Mouse (Mus musculus) heart, embryonic 13.5 days (tissue): ENCODE data around the gene Adrb1. TPM values are rescaled to one million over a fixed set of nuclear protein-coding genes. Genes with fewer than 3 reads are reported as not detected.

Source experiments
- ATAC-seq: fragments of 200-750 bp; cut with Nextera tagmentation; 2 replicates; pipeline ENCODE4 v1.8.0; 2017; ENCODE audit warnings: moderate TSS enrichment; ENCODE audit not compliant: insufficient number of reproducible peaks, low FRiP score, low TSS enrichment; ENCODE audit errors: extremely low read depth
- H3K27ac ChIP-seq: fragments of 300-500 bp; sonication (generic); replicated peaks from 2 replicates; pipeline ENCODE4 v1.5.1; 2015; ENCODE audit warnings: moderate library complexity, mild to moderate bottlenecking, inconsistent platforms
- H3K27me3 ChIP-seq: fragments of 300-500 bp; sonication (generic); replicated peaks from 2 replicates; pipeline ENCODE4 v1.6.1; 2015; ENCODE audit warnings: mild to moderate bottlenecking, inconsistent platforms
- H3K36me3 ChIP-seq: fragments of 300-500 bp; sonication (generic); 2 replicates; pipeline ENCODE4 v1.6.1; 2015; ENCODE audit warnings: mild to moderate bottlenecking, inconsistent platforms
- H3K4me1 ChIP-seq: fragments of 300-500 bp; sonication (generic); 2 replicates; pipeline ENCODE4 v1.6.1; 2015; ENCODE audit warnings: inconsistent platforms
- H3K4me2 ChIP-seq: fragments of 300-500 bp; sonication (generic); 2 replicates; pipeline ENCODE4 v1.6.1; 2015; ENCODE audit warnings: inconsistent platforms, mild to moderate bottlenecking, moderate library complexity
- H3K4me3 ChIP-seq: fragments of 300-500 bp; sonication (generic); 2 replicates; pipeline ENCODE4 v1.5.1; 2015; ENCODE audit warnings: moderate library complexity, mild to moderate bottlenecking, inconsistent platforms
- H3K9ac ChIP-seq: fragments of 300-500 bp; sonication (generic); 2 replicates; pipeline ENCODE4 v1.6.1; 2015; ENCODE audit warnings: inconsistent platforms, mild to moderate bottlenecking, moderate library complexity
- H3K9me3 ChIP-seq: fragments of 300-500 bp; sonication (generic); 2 replicates; pipeline ENCODE4 v1.6.1; 2016; ENCODE audit warnings: inconsistent platforms
- WGBS: fragments of 180-500 bp; shearing (Covaris S2); methylation state at CpG from one replicate; pipeline ENCODE4 v1.1.7; 2015; ENCODE audit warnings: mixed read lengths; 5-methylcytosine and 5-hydroxymethylcytosine counted together
- polyA plus RNA-seq: library from polyadenylated mRNA; unstranded; fragments of >200 nt; fragmentation: Nextera tagmentation; extraction: Ambion mirVana; gene quantifications from 2 replicates; pipeline ENCODE4 v1.2.1, GENCODE M21; 2015

The Adrb1 gene
- polyA plus RNA-seq, 1 experiment from 2014 or later = 3.0 TPM

DNA sequence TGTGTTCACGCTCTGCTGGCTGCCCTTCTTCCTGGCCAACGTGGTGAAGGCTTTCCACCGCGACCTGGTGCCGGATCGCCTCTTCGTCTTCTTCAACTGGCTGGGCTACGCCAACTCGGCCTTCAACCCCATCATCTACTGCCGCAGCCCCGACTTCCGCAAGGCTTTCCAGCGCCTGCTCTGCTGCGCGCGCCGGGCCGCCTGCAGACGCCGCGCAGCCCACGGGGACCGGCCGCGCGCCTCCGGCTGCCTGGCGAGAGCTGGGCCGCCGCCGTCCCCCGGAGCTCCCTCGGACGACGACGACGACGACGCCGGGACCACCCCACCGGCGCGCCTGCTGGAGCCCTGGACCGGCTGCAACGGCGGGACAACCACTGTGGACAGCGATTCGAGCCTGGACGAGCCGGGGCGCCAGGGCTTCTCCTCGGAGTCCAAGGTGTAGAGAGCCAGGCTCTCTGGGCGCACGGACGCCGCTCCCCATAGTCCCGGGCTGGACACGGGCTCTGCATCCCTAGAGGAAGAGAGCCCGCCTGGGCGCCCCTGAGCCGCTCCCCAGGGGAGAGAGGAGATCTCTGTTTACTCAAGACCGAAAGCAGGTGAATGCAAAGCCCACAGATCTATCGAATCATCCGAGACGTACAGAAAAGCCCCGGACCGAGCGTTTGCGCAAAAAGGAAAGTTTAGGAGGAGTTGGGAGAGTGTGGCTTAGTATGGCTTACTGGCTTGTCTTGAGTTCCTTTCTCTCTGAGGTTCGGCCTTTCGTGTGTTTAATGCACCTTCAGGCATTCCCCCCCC, 1.5 kb downstream of the Adrb1 start:
- H3K9me3 ChIP-seq = no peaks in the 10 kb centered on the region
- H3K4me1 ChIP-seq = peaks cover 68% of the 10 kb centered on the region
- no peak; the same call in 1 of the 2 replicates for ATAC-seq
- H3K27me3 ChIP-seq = peaks cover 53% of the 10 kb centered on the region
- peak overlapping the region; percentile 64 for H3K27ac ChIP-seq
- under 1% methylated on average over 71 of the region's 71 CpGs for WGBS
- peak overlapping the region; percentile 77 for H3K4me3 ChIP-seq
- H3K9ac ChIP-seq = peak overlapping the region; percentile 92
- H3K4me2 ChIP-seq = peak overlapping the region; percentile 93
- no peaks in the 10 kb centered on the region; the same call in 1 of the 2 replicates for H3K36me3 ChIP-seq

DNA sequence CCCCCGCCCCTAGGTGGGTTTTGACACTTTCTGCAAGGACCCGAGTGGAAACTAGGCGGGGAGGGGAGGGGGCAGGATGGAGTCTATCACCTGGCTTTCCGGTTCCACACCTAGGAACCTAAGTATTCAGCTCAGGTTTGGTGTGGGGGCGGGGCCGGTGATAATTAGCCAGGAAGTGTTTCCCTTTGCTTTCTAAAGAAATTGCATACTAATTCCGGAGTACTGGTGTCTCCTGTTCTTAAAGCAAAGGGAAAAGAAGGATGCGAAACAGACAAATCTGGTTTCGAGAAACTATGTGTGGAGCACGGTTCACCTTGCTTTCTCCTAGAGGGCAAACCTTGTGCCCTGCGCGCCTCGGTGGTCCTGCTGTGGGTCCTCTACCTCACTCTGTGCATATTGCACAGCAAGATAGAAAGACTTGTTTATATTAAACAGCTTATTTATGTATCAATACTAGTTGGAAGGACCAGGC, 2.2 kb downstream of the Adrb1 start:
- Histone ChIP-seq H3K36me3 (no peaks in the 10 kb centered on the region; the same call in 1 of the 2 replicates), H3K4me2 (peak overlapping the region; percentile 93), H3K9me3 (no peaks in the 10 kb centered on the region), H3K27me3 (peaks cover 49% of the 10 kb centered on the region), H3K4me1 (peaks cover 75% of the 10 kb centered on the region), H3K9ac (peak overlapping the region; percentile 92), H3K4me3 (peak overlapping the region; percentile 77), H3K27ac (peak overlapping the region; percentile 64)
- 4% methylated on average over 12 of the region's 13 CpGs for WGBS
- no peak for ATAC-seq

- Histone ChIP-seq H3K4me3 (peak overlapping the region; percentile 26), H3K4me1 (peaks cover 78% of the 10 kb centered on the region), H3K9ac (peak overlapping the region; percentile 54), H3K27me3 (peaks cover 24% of the 10 kb centered on the region), H3K4me2 (peak overlapping the region; percentile 93), H3K27ac (peak overlapping the region; percentile 86), H3K9me3 (no peaks in the 10 kb centered on the region), H3K36me3 (no peaks in the 10 kb centered on the region; the same call in 1 of the 2 replicates)
- WGBS = 35% methylated on average over 14 of the region's 14 CpGs
- ATAC-seq = no peak
Measured at GRCm38 (mm10) chr19:56727170-56727877, 5.3 kb downstream of the Adrb1 start.

DNA sequence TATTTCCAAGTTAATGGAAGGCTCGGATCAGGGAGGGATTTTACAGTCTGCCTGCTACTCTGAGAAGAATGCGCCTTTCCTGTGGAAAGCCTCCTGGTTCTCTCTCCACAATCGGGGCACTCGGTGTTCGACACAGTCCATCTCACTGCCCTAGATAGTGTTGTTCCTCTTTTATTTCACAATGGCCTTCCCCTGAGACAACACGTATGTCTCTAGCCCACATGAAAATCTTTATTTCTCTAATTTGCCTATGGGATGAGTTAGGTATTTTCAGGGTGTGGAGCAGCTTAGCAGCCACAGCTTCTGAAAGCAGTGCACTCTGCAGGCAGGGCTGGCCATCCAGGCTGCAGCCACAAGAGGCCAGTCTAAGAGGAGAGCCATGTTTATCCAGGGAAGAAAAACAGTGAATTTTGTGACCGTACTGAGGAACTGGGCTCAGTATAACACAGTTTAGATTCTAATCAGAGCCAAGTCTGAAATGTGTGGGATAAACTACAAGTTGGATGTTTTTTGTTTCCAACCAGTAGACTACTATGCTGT, 12.1 kb downstream of the Adrb1 start:
- H3K27ac ChIP-seq = no peak overlapping the region
- no peak overlapping the region for H3K4me3 ChIP-seq
- no peaks in the 10 kb centered on the region for H3K27me3 ChIP-seq
- WGBS = 58% methylated on average over 7 of the region's 7 CpGs
- no peak for ATAC-seq
- no peaks in the 10 kb centered on the region for H3K9me3 ChIP-seq
- peaks cover 32% of the 10 kb centered on the region for H3K4me1 ChIP-seq
- H3K36me3 ChIP-seq = no peaks in the 10 kb centered on the region
- no peak overlapping the region for H3K9ac ChIP-seq
- no peak overlapping the region for H3K4me2 ChIP-seq

GRCm38 (mm10) chr19:56735747-56736146, 13.7 kb downstream of the Adrb1 start:
- Histone ChIP-seq H3K27me3 (0 out of 2 replicates have a peak, but pooled peaks cover 3% of the 10 kb centered on the region), H3K4me3 (no peak overlapping the region), H3K4me2 (no peak overlapping the region), H3K9ac (no peak overlapping the region), H3K9me3 (no peaks in the 10 kb centered on the region), H3K36me3 (no peaks in the 10 kb centered on the region), H3K4me1 (peaks cover 21% of the 10 kb centered on the region), H3K27ac (peak overlapping the region; percentile 15; the same call in 1 of the 2 replicates)
- no peak for ATAC-seq
- 29% methylated on average over 4 of the region's 4 CpGs for WGBS

DNA sequence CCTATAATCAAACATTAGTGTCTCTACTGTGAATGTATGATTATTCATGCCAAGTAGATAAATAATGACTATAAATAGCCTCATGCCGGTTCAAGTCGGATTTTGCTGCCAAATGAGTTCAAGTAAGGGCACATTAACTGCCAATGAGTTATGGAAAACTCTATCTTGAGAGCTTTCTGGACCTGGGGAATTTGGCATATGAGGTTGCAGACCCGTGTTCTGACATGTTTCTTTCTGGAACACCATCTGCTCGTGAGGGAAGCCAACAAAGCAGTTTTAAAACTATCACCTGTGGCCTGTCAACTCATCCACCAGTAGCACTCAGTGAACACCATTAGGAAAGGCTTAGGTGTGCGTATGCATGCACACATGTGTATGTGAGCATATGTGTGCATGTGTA, 14.3 kb downstream of the Adrb1 start:
- no peak overlapping the region for H3K4me3 ChIP-seq
- H3K27ac ChIP-seq = peak overlapping the region; percentile 43; the same call in 1 of the 2 replicates
- H3K36me3 ChIP-seq = no peaks in the 10 kb centered on the region
- no peak for ATAC-seq
- H3K4me2 ChIP-seq = no peak overlapping the region
- peaks cover 20% of the 10 kb centered on the region for H3K4me1 ChIP-seq
- H3K27me3 ChIP-seq = 0 out of 2 replicates have a peak, but pooled peaks cover 3% of the 10 kb centered on the region
- no peaks in the 10 kb centered on the region for H3K9me3 ChIP-seq
- WGBS = 40% methylated on average over 5 of the region's 5 CpGs
- H3K9ac ChIP-seq = no peak overlapping the region

- WGBS = 71% methylated on average over 7 of the region's 7 CpGs
- ATAC-seq = no peak
- H3K27me3 ChIP-seq = no peaks in the 10 kb centered on the region
- H3K27ac ChIP-seq = no peak overlapping the region; the same call in 1 of the 2 replicates
- no peak overlapping the region for H3K4me3 ChIP-seq
- 0 out of 2 replicates have a peak overlapping the region, but pooled peaks have one; percentile 33 for H3K9ac ChIP-seq
- no peaks in the 10 kb centered on the region for H3K9me3 ChIP-seq
- peaks cover 55% of the 10 kb centered on the region for H3K4me1 ChIP-seq
- H3K4me2 ChIP-seq = no peak overlapping the region
- H3K36me3 ChIP-seq = no peaks in the 10 kb centered on the region
Measured at GRCm38 (mm10) chr19:56745061-56745460, 23.1 kb downstream of the Adrb1 start.

DNA sequence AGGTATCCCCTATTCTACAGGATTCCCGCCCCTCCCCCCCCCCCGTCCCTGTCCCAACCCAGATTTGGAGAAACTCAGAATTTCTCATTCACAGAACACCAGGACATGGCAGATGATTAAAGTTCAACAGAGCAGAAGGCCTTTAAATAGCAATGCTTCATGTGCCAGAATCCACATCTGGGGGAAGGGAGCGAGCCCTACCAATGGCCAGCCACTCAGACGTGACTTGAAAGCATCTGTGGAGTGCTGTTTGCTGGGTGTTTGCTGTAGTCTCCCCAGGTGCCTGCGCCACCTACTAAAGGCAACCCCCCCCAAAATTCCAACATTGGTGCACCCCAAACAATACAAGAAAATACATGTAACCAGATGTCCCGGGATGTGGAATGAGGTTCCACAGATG, 23.5 kb downstream of the Adrb1 start:
- Histone ChIP-seq H3K9ac (no peak overlapping the region), H3K4me3 (no peak overlapping the region), H3K27me3 (no peaks in the 10 kb centered on the region), H3K27ac (no peak overlapping the region), H3K9me3 (no peaks in the 10 kb centered on the region), H3K4me2 (no peak overlapping the region), H3K4me1 (peaks cover 55% of the 10 kb centered on the region), H3K36me3 (no peaks in the 10 kb centered on the region)
- no peak for ATAC-seq
- 57% methylated on average over 6 of the region's 6 CpGs for WGBS

- ATAC-seq = no peak
- no peaks in the 10 kb centered on the region for H3K36me3 ChIP-seq
- H3K4me2 ChIP-seq = no peak overlapping the region
- peak overlapping the region; percentile 41 for H3K27ac ChIP-seq
- 44% methylated on average over 9 of the region's 9 CpGs for WGBS
- peaks cover 62% of the 10 kb centered on the region for H3K4me1 ChIP-seq
- no peaks in the 10 kb centered on the region for H3K9me3 ChIP-seq
- H3K4me3 ChIP-seq = no peak overlapping the region
- H3K9ac ChIP-seq = no peak overlapping the region
- no peaks in the 10 kb centered on the region for H3K27me3 ChIP-seq
Measured at GRCm38 (mm10) chr19:56746618-56747017, 24.6 kb downstream of the Adrb1 start.

DNA sequence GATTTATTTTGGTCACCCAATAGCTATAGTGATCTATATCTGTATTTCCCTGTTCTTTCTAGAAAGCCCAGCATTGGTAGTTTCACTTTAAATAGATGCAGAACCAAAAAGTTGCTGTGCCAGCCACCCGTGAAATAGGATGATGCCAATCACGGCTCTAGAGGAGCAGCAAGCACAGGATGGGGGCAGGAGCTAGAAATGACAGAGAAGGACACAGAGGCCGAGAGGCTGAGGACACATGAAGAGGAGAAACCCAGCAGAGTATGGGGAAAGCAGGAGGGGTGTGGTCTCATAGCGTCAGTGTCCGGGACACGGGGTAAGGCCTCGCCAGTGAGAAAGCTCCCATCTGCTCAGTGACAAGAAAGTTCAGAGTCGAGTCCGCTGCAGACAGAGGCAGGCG, 25.9 kb downstream of the Adrb1 start:
- peak overlapping the region; percentile 15; the same call in 1 of the 2 replicates for H3K4me2 ChIP-seq
- peaks cover 54% of the 10 kb centered on the region for H3K4me1 ChIP-seq
- no peak for ATAC-seq

DNA sequence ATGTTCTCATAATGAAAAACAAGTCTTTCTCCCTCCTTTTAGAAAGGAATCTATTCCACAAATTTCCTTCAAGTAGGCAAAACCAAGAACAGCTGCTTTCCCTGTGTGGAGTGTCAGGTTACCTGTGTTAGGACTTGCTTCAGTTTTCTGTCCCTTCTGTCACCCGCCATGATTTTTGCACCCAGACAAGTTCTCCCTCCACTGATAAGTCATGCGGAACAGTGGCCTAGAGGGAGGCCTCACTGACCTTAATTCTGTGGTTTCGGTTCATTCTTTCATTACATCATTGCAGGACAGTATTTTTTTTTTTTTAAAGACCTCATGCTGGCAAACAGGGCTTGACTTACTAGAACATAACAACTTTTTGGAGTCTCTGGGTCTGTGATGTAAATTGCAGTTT, 27.3 kb downstream of the Adrb1 start:
- H3K27ac ChIP-seq = no peak overlapping the region
- ATAC-seq = no peak
- no peak overlapping the region for H3K9ac ChIP-seq
- H3K4me3 ChIP-seq = no peak overlapping the region
- H3K4me1 ChIP-seq = peaks cover 45% of the 10 kb centered on the region
- H3K4me2 ChIP-seq = no peak overlapping the region
- no peaks in the 10 kb centered on the region for H3K36me3 ChIP-seq
- H3K27me3 ChIP-seq = no peaks in the 10 kb centered on the region
- no peaks in the 10 kb centered on the region for H3K9me3 ChIP-seq
- 54% methylated on average over 3 of the region's 3 CpGs for WGBS

More for the DNA sequence above, 25.9 kb downstream of the Adrb1 start:
- Histone ChIP-seq H3K4me3 (no peak overlapping the region), H3K36me3 (no peaks in the 10 kb centered on the region), H3K27me3 (no peaks in the 10 kb centered on the region), H3K9ac (no peak overlapping the region), H3K9me3 (no peaks in the 10 kb centered on the region), H3K27ac (no peak overlapping the region)
- 51% methylated on average over 10 of the region's 10 CpGs for WGBS
